23 mouse cellular contexts compared by ENCODE assay signal in genomic region chr10:112619740-112620139, GRCm38 (mm10).
A peak's percentile ranks its signal among the peaks of the same experiment; 100 is the strongest.
DNase-seq lines count a peak whose midpoint lies in the region; ATAC-seq and TF ChIP-seq lines count a peak whose summit lies in the region.
"Had no signal": no experiment of that assay in that cellular context is flagged by ENCODE, and none has a peak within 500 bp of the region (broad histone marks: within the 10 kb centered on the region; RNA-seq: fewer than 3 reads in every experiment).

No protein-coding gene starts in this region.

- H3K9me3 ChIP-seq in hindbrain, embryonic 16.5 days (ENCODE audit: control insufficient read depth, low read length): no peaks in the 10 kb centered on the region
- H3K9me3 ChIP-seq in hindbrain, embryonic 12.5 days (replicated peaks): no peaks in the 10 kb centered on the region
- H3K9me3 ChIP-seq in forebrain, postnatal 0 days (ENCODE audit: low read length): no peaks in the 10 kb centered on the region
- H3K9me3 ChIP-seq in midbrain, embryonic 16.5 days (replicated peaks; ENCODE audit: control insufficient read depth, low read length, poor library complexity, severe bottlenecking): no peaks in the 10 kb centered on the region
- H3K9me3 ChIP-seq: embryonic facial prominence, embryonic 13.5 days; heart, embryonic 15.5 days; hindbrain, embryonic 15.5 days; limb, embryonic 13.5 days had no signal

- 0 out of 2 replicates have a peak, but pooled peaks have one; percentile 54 for ATAC-seq in hindbrain, embryonic 16.5 days
- ATAC-seq in hindbrain, embryonic 12.5 days (ENCODE audit: low FRiP score): no peak
- ATAC-seq in forebrain, postnatal 0 days: peak; percentile 78; the same call in 1 of the 2 replicates
- peak; percentile 89 for ATAC-seq in midbrain, embryonic 16.5 days
- ATAC-seq: CD4-positive, CD25-positive, alpha-beta regulatory T cell, adult 4 months had no signal

- no peaks in the 10 kb centered on the region for H3K27me3 ChIP-seq in hindbrain, embryonic 16.5 days (replicated peaks; ENCODE audit: control insufficient read depth, insufficient read depth, low read length)
- no peaks in the 10 kb centered on the region for H3K27me3 ChIP-seq in hindbrain, embryonic 12.5 days
- H3K27me3 ChIP-seq in forebrain, postnatal 0 days (ENCODE audit: insufficient read depth, low read length): no peaks in the 10 kb centered on the region
- H3K27me3 ChIP-seq in midbrain, embryonic 16.5 days (ENCODE audit: control insufficient read depth, insufficient read depth, low read depth, low read length): no peaks in the 10 kb centered on the region
- no peaks in the 10 kb centered on the region for H3K27me3 ChIP-seq in kidney, adult 2 months (replicated peaks; ENCODE audit: control insufficient read depth, insufficient read depth, low read length)
- H3K27me3 ChIP-seq: embryonic facial prominence, embryonic 13.5 days; heart, embryonic 15.5 days; hindbrain, embryonic 15.5 days; limb, embryonic 13.5 days had no signal

- peak; percentile 38 for DNase-seq in embryo, embryonic 10 days (ENCODE audit: low spot score)
- no peak for DNase-seq in embryo, embryonic 9.5 days (ENCODE audit: extremely low spot score)
- peak; percentile 51 for DNase-seq in forebrain, postnatal 0 days
- DNase-seq in urinary bladder, postnatal 25 days (ENCODE audit: low spot score): no peak
- DNase-seq in kidney, adult 2 months: no peak
- DNase-seq: cerebellum, adult 11 months; cerebellum, postnatal 14 days; gastrocnemius, postnatal 10 days; heart, adult 18-20 months; kidney, adult 8-10 months; kidney, postnatal 36 days; layer of hippocampus, adult 9-11 months; thymus, postnatal 25 days had no signal

- H3K36me3 ChIP-seq in hindbrain, embryonic 16.5 days (ENCODE audit: control insufficient read depth, insufficient read depth, low read length): no peaks in the 10 kb centered on the region
- H3K36me3 ChIP-seq in hindbrain, embryonic 12.5 days: no peaks in the 10 kb centered on the region
- no peaks in the 10 kb centered on the region for H3K36me3 ChIP-seq in forebrain, postnatal 0 days (ENCODE audit: insufficient read depth)
- no peaks in the 10 kb centered on the region for H3K36me3 ChIP-seq in midbrain, embryonic 16.5 days (ENCODE audit: control insufficient read depth, insufficient read depth, low read length)
- H3K36me3 ChIP-seq in kidney, adult 2 months (ENCODE audit: control insufficient read depth, insufficient read depth, low read length): no peaks in the 10 kb centered on the region
- H3K36me3 ChIP-seq: embryonic facial prominence, embryonic 13.5 days; G1E; heart, embryonic 15.5 days; hindbrain, embryonic 15.5 days; limb, embryonic 13.5 days had no signal

- TF ChIP-seq CTCF in forebrain, postnatal 0 days (IDR thresholded peaks at IDR 0.05; ENCODE audit: low read depth): no peak
- TF ChIP-seq CTCF in kidney, adult 2 months (conservative IDR thresholded peaks at IDR 0.05; ENCODE audit: insufficient read depth, insufficient read length, low read depth, low read length): no peak

- no peak for TF ChIP-seq POLR2A in kidney, adult 2 months (IDR thresholded peaks at IDR 0.05; ENCODE audit: low read depth, low read length)

- no peak overlapping the region for H3K4me2 ChIP-seq in hindbrain, embryonic 16.5 days (ENCODE audit: low read length)
- H3K4me2 ChIP-seq in hindbrain, embryonic 12.5 days (replicated peaks): no peak overlapping the region
- no peak overlapping the region for H3K4me2 ChIP-seq in forebrain, postnatal 0 days (ENCODE audit: low read depth)
- H3K4me2 ChIP-seq in midbrain, embryonic 16.5 days (ENCODE audit: low read length): no peak overlapping the region
- H3K4me2 ChIP-seq: embryonic facial prominence, embryonic 13.5 days; heart, embryonic 15.5 days; hindbrain, embryonic 15.5 days; limb, embryonic 13.5 days had no signal

- no peak overlapping the region for H3K27ac ChIP-seq in hindbrain, embryonic 16.5 days (ENCODE audit: low read depth, low read length)
- H3K27ac ChIP-seq in hindbrain, embryonic 12.5 days: no peak overlapping the region
- H3K27ac ChIP-seq in forebrain, postnatal 0 days (ENCODE audit: low read depth, low read length): no peak overlapping the region
- no peak overlapping the region for H3K27ac ChIP-seq in midbrain, embryonic 16.5 days (ENCODE audit: low read length)
- no peak overlapping the region for H3K27ac ChIP-seq in kidney, adult 2 months (ENCODE audit: insufficient read depth, low read depth, low read length)
- H3K27ac ChIP-seq: embryonic facial prominence, embryonic 13.5 days; heart, embryonic 15.5 days; hindbrain, embryonic 15.5 days; limb, embryonic 13.5 days; stomach, postnatal 0 days had no signal

- H3K4me3 ChIP-seq in hindbrain, embryonic 16.5 days (ENCODE audit: low read length): no peak overlapping the region
- H3K4me3 ChIP-seq in hindbrain, embryonic 12.5 days: no peak overlapping the region
- no peak overlapping the region for H3K4me3 ChIP-seq in forebrain, postnatal 0 days (ENCODE audit: low read depth, low read length)
- no peak overlapping the region for H3K4me3 ChIP-seq in midbrain, embryonic 16.5 days (ENCODE audit: low read depth, low read length)
- H3K4me3 ChIP-seq in kidney, adult 2 months (ENCODE audit: insufficient read depth, low read depth, low read length): no peak overlapping the region
- H3K4me3 ChIP-seq: embryonic facial prominence, embryonic 13.5 days; heart, embryonic 15.5 days; hindbrain, embryonic 15.5 days; limb, embryonic 13.5 days had no signal

- 58% methylated on average over 3 of the region's 3 CpGs for WGBS in hindbrain, embryonic 16.5 days
- WGBS in hindbrain, embryonic 12.5 days: 63% methylated on average over 3 of the region's 3 CpGs
- WGBS in forebrain, postnatal 0 days: 50% methylated on average over 3 of the region's 3 CpGs
- WGBS in midbrain, embryonic 16.5 days: 30% methylated on average over 3 of the region's 3 CpGs
- 69% methylated on average over 3 of the region's 3 CpGs for WGBS in kidney, adult 2 months

- H3K4me1 ChIP-seq in hindbrain, embryonic 16.5 days (ENCODE audit: control insufficient read depth, insufficient read depth, low read depth, low read length): no peaks in the 10 kb centered on the region
- no peaks in the 10 kb centered on the region for H3K4me1 ChIP-seq in hindbrain, embryonic 12.5 days
- H3K4me1 ChIP-seq in forebrain, postnatal 0 days (ENCODE audit: insufficient read depth): no peaks in the 10 kb centered on the region
- H3K4me1 ChIP-seq in midbrain, embryonic 16.5 days (ENCODE audit: control insufficient read depth, insufficient read depth, low read length): peaks cover 8% of the 10 kb centered on the region
- no peaks in the 10 kb centered on the region for H3K4me1 ChIP-seq in kidney, adult 2 months (ENCODE audit: control insufficient read depth, insufficient read depth, low read length)
- H3K4me1 ChIP-seq: embryonic facial prominence, embryonic 13.5 days; heart, embryonic 15.5 days; hindbrain, embryonic 15.5 days; limb, embryonic 13.5 days had no signal

- no peak overlapping the region for H3K9ac ChIP-seq in hindbrain, embryonic 16.5 days (ENCODE audit: low read depth, low read length)
- H3K9ac ChIP-seq in hindbrain, embryonic 12.5 days: no peak overlapping the region
- no peak overlapping the region for H3K9ac ChIP-seq in forebrain, postnatal 0 days
- no peak overlapping the region for H3K9ac ChIP-seq in midbrain, embryonic 16.5 days (ENCODE audit: low read depth, low read length)
- H3K9ac ChIP-seq: embryonic facial prominence, embryonic 13.5 days; heart, embryonic 15.5 days; hindbrain, embryonic 15.5 days; limb, embryonic 13.5 days had no signal

Comparison
In these comparisons a context has a peak if more than half of its experiments do, and no peak if none do; other contexts are left out.
1. DNase-seq: peak in embryo, embryonic 10 days (single experiment) and forebrain, postnatal 0 days (single experiment); none in embryo, embryonic 9.5 days (single experiment), urinary bladder, postnatal 25 days (single experiment) and kidney, adult 2 months (single experiment).